Mouse (Mus musculus) B cell, adult 2 months (primary cell): ENCODE measurements around the gene Hnrnpf.
"Not testable (repeated sequence)": the region's sequence is repeated elsewhere in the genome, so short reads cannot be mapped to it uniquely, and the experiment has no call there.

Experiments used
- DNase-seq, 2 experiments: peaks; one replicate each; pipeline ENCODE4 v3.0.0; 2022

Hnrnpf gene

GRCm38 (mm10) chr6:117900126-117901080, at the start of gene Hnrnpf:
Gene Hnrnpf (plus strand): TSS chr6:117900324.
- peak; percentile 75 to 78 for DNase-seq

- peak; percentile 44 to 45 for DNase-seq
These were observed 48.4 kb upstream of the Hnrnpf start for GRCm38 (mm10) chr6:117851747-117852146.

GRCm38 (mm10) chr6:117857990-117858389, 42.1 kb upstream of the Hnrnpf start:
- DNase-seq, result no peak

GRCm38 (mm10) chr6:117861848-117862247, 38.3 kb upstream of the Hnrnpf start, which contains the start of gene Zfp239:
Gene Zfp239 (plus strand): TSS chr6:117862100.
- no peak for DNase-seq

- no peak for DNase-seq
These were observed 37.7 kb upstream of the Hnrnpf start for GRCm38 (mm10) chr6:117862465-117862864.

- DNase-seq, result peak; percentile 66
These were observed 37.1 kb upstream of the Hnrnpf start for GRCm38 (mm10) chr6:117862899-117863620.

- no peak for DNase-seq
These were observed 36.4 kb upstream of the Hnrnpf start for GRCm38 (mm10) chr6:117863751-117864150.

GRCm38 (mm10) chr6:117868187-117868586, 31.9 kb upstream of the Hnrnpf start:
- no peak for DNase-seq

GRCm38 (mm10) chr6:117871034-117871433, 29.1 kb upstream of the Hnrnpf start:
- DNase-seq, result no peak

- DNase-seq, result not testable (repeated sequence)
These were observed 26.7 kb upstream of the Hnrnpf start for GRCm38 (mm10) chr6:117873450-117873849.

GRCm38 (mm10) chr6:117874621-117875281, 25.4 kb upstream of the Hnrnpf start:
- DNase-seq, result peak; percentile 63 to 69

GRCm38 (mm10) chr6:117878700-117879407, 21.3 kb upstream of the Hnrnpf start:
- no peak for DNase-seq

GRCm38 (mm10) chr6:117879408-117880115, 20.6 kb upstream of the Hnrnpf start:
- peak; percentile 99 to 100 for DNase-seq

GRCm38 (mm10) chr6:117880394-117880838, 19.7 kb upstream of the Hnrnpf start:
- DNase-seq, result peak; percentile 16 to 19

GRCm38 (mm10) chr6:117881229-117881628, 18.9 kb upstream of the Hnrnpf start:
- peak; percentile 11 to 13 for DNase-seq

GRCm38 (mm10) chr6:117881997-117882396, 18.1 kb upstream of the Hnrnpf start:
- peak in 1 of 2 experiments; percentile 10 for DNase-seq

GRCm38 (mm10) chr6:117885943-117886342, 14.2 kb upstream of the Hnrnpf start:
- no peak for DNase-seq

GRCm38 (mm10) chr6:117888032-117888431, 12.1 kb upstream of the Hnrnpf start:
- no peak for DNase-seq

- no peak for DNase-seq
These were observed 11.5 kb upstream of the Hnrnpf start for GRCm38 (mm10) chr6:117888642-117889096.

- DNase-seq, result peak; percentile 47 to 55
These were observed 9.9 kb upstream of the Hnrnpf start for GRCm38 (mm10) chr6:117890257-117890656.
